Mouse (Mus musculus) urinary bladder, postnatal 10 days (tissue): ENCODE data around the gene Atp6v1g1.

Experiments
- DNase-seq: peaks from one replicate; pipeline ENCODE4 v3.0.0; 2022; ENCODE audit warnings: low spot score

The Atp6v1g1 gene

DNA sequence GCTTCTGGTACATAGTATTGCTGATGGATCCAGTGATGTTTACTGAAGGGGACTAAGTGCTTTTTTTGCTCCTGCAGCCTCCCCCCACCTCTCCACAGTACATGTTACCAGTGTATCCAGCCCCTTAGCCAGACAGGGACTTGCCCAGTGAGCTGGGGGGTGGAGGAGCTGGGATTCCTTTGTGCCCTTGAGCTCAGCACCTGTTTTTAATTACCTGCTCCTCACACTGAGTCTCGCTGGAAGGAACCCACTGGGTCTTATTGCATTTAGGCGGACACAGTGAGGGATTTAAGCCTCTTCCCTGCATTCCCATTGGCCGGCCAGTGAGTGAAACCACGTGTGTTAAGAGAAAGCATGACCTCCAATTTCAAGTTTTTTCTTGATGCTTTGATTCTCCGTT is 38.0 kb downstream of the Atp6v1g1 start:
- no peak for DNase-seq

DNA sequence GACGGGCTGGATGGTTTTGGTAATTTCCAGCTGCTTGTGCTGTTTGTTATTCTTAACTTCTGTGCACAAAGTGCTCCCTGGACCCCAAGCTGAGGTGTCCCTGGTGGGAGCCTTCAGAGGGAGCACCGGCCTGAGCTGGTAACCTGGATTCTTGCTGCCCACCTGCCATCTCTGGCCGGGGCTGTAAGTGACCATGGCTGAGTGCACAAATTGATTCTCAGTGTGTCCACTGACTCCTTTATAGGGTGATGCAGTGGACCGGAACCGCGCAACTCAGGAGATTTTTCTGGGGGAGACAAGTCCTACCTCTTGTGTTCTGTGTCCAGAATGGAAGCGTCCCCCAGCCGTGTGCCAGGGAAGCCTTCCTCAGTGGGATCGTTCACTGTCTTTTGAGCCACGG is 40.6 kb downstream of the Atp6v1g1 start:
- no peak for DNase-seq

DNA sequence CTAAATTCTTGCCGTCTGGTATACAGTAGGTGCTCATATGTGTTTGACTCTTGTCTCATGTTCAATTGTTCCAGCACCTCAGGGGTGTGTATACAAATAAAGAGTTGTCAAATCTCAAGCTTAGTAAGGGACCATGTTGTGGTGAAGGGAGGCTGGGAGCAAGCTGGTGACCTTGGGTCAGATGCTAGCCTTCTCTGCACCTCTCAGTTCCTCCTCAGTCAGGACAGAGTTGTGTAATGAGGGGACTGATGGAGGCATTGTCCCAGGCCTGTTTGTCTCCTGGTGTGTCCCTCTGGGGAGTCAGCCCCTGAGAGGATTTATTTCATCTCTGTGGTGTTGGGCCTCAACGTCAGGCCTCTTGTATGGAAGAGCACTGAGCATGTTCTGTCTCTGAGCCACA is 41.7 kb downstream of the Atp6v1g1 start:
- no peak for DNase-seq

DNA sequence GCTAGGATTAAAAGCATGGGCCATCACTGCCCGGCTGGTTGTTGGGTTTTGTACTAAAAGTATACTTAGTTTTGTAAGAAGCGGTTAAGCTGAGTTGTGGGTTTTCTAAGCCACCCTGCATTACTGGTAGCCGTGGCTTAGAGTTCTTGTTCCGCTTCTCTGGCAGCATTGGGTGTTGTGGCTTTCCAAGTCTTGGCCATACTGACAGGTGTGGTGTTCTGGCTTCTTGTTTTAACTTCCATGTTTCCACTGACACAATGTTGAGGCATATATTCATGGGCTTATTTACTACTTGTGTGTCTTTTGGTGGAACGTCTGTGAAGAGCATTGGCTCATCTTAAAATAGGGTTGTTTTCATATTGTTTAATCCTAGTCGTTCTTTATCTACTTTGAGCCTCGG is 45.4 kb downstream of the Atp6v1g1 start:
- DNase-seq: no peak

DNA sequence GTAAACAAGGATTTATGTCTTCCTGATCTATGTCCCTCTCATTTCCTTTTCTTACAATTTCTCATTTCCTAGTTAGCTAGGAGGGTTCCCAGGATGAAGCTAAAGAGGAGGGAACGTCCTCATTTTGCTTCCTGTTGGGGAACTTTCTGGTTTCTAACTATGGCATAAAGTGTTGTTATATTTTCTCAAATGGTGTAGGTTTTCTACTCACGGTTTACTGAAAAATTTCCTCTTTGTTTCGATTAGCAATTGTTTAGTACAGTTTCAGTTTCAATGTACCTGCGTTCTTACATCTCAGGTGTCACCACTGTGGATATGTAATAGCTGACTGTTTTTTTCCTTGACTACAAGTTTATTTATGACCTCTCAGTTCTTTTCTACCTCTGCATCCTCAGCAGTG is 46.0 kb downstream of the Atp6v1g1 start:
- DNase-seq: no peak

DNA sequence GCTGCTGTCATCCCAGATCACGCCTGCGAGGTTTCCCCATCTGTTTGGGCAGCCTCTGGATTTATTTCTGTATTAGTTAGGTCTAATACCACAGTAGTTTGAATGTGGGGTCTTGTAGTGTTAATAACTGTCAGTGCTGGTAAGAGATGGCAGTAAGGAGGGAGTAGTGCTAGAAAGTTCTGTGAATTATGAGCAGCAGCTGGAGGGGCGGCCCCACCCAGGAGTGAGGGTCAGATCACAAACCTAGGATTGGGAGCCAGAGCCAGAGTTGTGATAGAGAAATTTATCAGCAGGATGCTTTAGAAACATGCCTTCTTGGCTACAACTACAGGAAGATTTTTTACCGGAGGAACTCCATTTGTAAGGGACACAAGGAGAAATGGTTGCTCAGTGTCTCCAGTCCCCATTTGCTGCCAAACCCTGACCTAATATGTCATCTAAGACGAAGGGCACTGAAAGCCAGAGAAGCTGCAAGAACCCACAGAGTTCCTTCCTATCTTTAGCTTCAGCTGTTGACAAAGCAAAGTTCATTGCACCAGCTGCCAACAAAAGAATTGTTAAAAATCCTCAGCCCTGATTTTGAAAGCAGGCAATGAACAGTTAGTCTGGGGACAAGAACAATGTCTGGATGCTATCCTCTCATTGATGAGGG is 50.0 kb downstream of the Atp6v1g1 start:
- DNase-seq: no peak

DNA sequence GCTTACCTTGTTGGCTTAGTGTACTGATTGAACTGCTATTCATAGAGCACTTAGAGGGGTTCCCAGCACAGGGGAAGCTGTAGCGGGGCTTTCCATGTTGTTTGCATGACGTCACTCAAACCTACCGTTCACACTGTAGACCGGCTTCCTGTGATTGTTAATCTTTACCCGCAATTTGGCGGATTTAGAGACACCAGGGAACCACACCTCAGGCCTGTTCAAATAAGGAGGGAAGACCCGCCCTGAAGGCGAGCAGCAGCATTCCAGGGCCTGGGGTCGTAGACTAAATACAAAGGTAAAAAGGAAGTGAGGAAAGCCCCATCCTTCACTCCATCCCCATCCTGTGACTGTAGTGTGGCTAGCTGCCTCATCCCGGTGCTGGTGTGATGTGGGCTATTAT is 50.7 kb downstream of the Atp6v1g1 start:
- no peak for DNase-seq

DNA sequence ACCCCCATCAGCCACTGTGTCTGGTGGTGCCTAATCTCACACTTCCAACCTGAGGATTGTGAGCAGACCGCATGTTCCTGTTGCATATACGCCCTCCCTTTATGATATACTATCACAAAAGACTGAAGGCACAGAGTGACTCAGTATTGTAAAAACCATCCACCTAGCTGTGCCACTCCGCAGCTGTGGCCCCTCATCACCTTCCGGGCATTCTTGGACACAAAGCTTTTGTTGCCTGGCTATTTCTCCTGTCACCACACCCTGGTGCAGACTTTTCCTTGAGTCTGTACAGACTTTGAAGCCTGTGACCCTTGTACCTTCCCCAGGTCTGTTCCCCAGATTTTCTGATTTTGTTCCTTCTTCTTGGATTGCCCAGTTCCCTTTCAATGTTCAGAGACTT is 51.4 kb downstream of the Atp6v1g1 start:
- DNase-seq: no peak
